Mouse (Mus musculus) adipocyte (in vitro differentiated cells): ENCODE data around the gene Uba52.

ENCODE experiments used
- DNase-seq: peaks from one replicate; pipeline ENCODE4 v3.0.0-alpha.2; 2016; ENCODE audit warnings: low spot score

Gene Uba52

GRCm38 (mm10) chr8:70504291-70504716 is 6.3 kb downstream of the Uba52 start:
- peak; percentile 99 for DNase-seq

GRCm38 (mm10) chr8:70503062-70503750 is 7.4 kb downstream of the Uba52 start:
- peak; percentile 78 for DNase-seq

GRCm38 (mm10) chr8:70502540-70502939 is 8.1 kb downstream of the Uba52 start:
- DNase-seq = no peak

- no peak for DNase-seq
Observed at GRCm38 (mm10) chr8:70501820-70502529, 8.6 kb downstream of the Uba52 start.

- no peak for DNase-seq
Observed at GRCm38 (mm10) chr8:70500386-70501301, 10.0 kb downstream of the Uba52 start.

- no peak for DNase-seq
Observed at GRCm38 (mm10) chr8:70495771-70496062, 14.9 kb downstream of the Uba52 start.

GRCm38 (mm10) chr8:70495001-70495770 is 15.4 kb downstream of the Uba52 start:
- no peak for DNase-seq

GRCm38 (mm10) chr8:70494416-70494945 is 16.1 kb downstream of the Uba52 start:
- no peak for DNase-seq

- no peak for DNase-seq
Observed at GRCm38 (mm10) chr8:70493692-70494415, 16.7 kb downstream of the Uba52 start.

GRCm38 (mm10) chr8:70492664-70493640 is 17.6 kb downstream of the Uba52 start, which contains the start of gene Crlf1:
Crlf1 (plus strand) TSS chr8:70493158.
- DNase-seq = no peak

GRCm38 (mm10) chr8:70490880-70491495 is 19.6 kb downstream of the Uba52 start:
- DNase-seq = no peak

- DNase-seq = no peak
Observed at GRCm38 (mm10) chr8:70490061-70490879, 20.3 kb downstream of the Uba52 start.

GRCm38 (mm10) chr8:70489576-70489975 is 21.0 kb downstream of the Uba52 start:
- no peak for DNase-seq

- no peak for DNase-seq
Observed at GRCm38 (mm10) chr8:70488931-70489470, 21.6 kb downstream of the Uba52 start.

- no peak for DNase-seq
Observed at GRCm38 (mm10) chr8:70487993-70488796, 22.4 kb downstream of the Uba52 start.

GRCm38 (mm10) chr8:70486941-70487520 is 23.6 kb downstream of the Uba52 start, which contains the start of gene Tmem59l:
Tmem59l (minus strand) TSS chr8:70487358.
- DNase-seq = no peak
